Mouse (Mus musculus): ENCODE data around the gene Flnb. TPM values are rescaled to one million over a fixed set of nuclear protein-coding genes. Genes with fewer than 3 reads are reported as not detected.

Flnb gene
- 14.4 and 15.5 TPM in 2 replicates for polyA plus RNA-seq (2014; fragmentation: Nextera tagmentation; extraction: Ambion mirVana)

DNA sequence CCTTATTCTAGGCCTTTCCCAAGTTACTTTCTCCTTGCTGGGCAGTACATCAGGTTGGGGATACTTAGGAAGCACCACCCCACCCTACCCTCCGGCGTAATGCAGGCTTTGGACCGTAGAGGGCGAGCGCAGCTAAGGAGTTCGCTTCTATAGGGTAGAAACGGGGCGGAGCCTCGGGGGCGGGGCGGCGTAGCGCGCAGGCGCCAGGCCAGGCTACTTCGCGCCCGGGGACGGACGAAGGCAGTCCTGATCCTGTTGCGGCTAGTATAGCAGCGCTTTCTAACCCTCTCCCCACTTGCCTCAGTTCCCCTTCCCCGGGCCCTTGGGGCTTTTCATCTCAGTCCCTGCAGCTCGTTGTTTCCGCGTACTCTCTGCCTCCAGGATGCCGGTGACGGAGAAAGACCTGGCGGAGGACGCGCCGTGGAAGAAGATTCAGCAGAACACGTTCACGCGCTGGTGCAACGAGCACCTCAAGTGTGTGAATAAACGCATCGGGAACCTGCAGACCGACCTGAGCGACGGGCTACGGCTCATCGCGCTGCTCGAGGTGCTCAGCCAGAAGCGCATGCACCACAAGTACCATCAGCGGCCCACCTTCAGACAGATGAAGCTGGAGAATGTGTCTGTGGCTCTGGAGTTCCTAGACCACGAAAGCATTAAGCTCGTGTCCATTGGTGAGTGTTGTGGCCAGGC, at the start of gene Flnb:
Flnb (plus strand) TSS at position 188 of the 693 bp plus-strand sequence.
- DNase-seq (ENCODE audit: low spot score): peak; percentile 98
- peak; percentile 97 for ATAC-seq (ENCODE audit: insufficient read depth, low FRiP score, low TSS enrichment)
- Histone ChIP-seq H3K4me1 (ENCODE audit: control insufficient read depth, insufficient read depth, low read length) (peaks cover 12% of the 10 kb centered on the region), H3K4me2 (ENCODE audit: low read depth) (peak within 1 kb of the TSS; percentile 94), H3K9ac (ENCODE audit: low read length) (peak within 1 kb of the TSS; percentile 47), H3K4me3 (ENCODE audit: low read depth, low read length) (peak within 1 kb of the TSS; percentile 64), H3K36me3 (ENCODE audit: control insufficient read depth, insufficient read depth, low read length) (no peaks in the 10 kb centered on the region), H3K27ac (ENCODE audit: low read depth, low read length) (no peak within 1 kb of the TSS), H3K9me3 (ENCODE audit: control insufficient read depth, low read length) (no peaks in the 10 kb centered on the region), H3K27me3 (ENCODE audit: control insufficient read depth, insufficient read depth, low read length) (no peaks in the 10 kb centered on the region)
- under 1% methylated on average over 49 of the region's 49 CpGs for WGBS

DNA sequence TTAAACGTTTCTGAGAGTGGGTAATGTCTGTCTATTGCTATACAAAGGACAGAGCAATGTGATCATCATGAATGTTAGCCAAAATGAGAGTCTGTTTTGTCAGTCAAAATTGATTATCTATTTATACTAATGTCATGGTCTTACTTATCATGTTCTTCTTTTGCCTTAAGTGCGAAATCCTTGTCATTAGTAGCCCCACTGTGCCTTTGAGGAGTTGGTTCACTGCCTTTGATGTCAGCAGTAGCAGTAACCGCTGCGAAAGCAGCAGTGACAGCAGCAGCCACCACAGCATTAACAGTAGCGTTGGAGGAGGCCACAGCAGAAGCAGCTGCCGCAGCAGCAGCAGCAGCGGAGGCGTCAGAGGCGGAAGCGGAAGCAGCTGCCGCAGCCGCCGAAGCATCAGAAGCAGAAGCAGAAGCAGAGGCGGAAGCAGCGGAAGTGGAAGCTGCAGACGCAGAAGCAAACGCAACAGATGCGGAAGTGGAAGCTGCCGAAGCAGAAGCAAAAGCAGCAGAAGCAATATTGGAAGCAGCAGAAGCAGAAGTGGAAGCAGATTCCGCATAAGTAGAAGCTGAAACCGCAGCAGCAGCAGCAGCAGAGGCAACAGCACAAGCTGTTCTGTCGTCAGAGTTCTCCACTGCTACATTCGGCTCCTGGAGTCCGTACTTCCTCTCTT, 43.9 kb upstream of the Flnb start:
- H3K27ac ChIP-seq (ENCODE audit: low read depth, low read length): no peak overlapping the region
- peak overlapping the region; percentile 42 for H3K4me2 ChIP-seq (ENCODE audit: low read depth)
- ATAC-seq (ENCODE audit: insufficient read depth, low FRiP score, low TSS enrichment) (peak; percentile 60; the same call in 1 of the 2 replicates), DNase-seq (ENCODE audit: low spot score) (peak; percentile 84)
- no peaks in the 10 kb centered on the region for H3K36me3 ChIP-seq (ENCODE audit: control insufficient read depth, insufficient read depth, low read length)
- 36% methylated on average over 24 of the region's 24 CpGs for WGBS
- H3K9ac ChIP-seq (ENCODE audit: low read length): peak overlapping the region; percentile 56
- no peaks in the 10 kb centered on the region for H3K9me3 ChIP-seq (ENCODE audit: control insufficient read depth, low read length)
- H3K4me3 ChIP-seq (ENCODE audit: low read depth, low read length): peak overlapping the region; percentile 38
- no peaks in the 10 kb centered on the region for H3K27me3 ChIP-seq (ENCODE audit: control insufficient read depth, insufficient read depth, low read length)
- no peaks in the 10 kb centered on the region for H3K4me1 ChIP-seq (ENCODE audit: control insufficient read depth, insufficient read depth, low read length)

DNA sequence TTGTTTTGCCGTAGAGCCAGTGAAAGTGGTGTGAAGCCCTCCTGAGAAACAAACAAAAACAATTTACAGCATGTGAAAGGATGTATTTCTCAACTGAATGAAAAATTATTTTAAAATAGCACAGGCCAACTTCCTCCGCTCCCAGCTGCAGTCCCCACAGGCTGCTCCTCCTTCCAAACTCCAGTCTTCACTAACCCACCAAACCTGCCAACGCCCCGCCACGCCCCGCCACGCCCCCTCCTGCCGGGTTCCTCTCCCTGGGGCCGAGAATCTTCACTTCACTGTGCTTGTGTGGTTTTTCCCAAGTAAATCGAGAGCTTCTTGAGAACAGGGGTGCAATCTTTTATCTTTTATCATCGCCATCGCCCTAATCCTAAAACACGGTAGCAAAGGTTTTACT, 31.7 kb upstream of the Flnb start:
- Histone ChIP-seq H3K4me1 (ENCODE audit: control insufficient read depth, insufficient read depth, low read length) (peaks cover 1% of the 10 kb centered on the region; the same call in 1 of the 2 replicates), H3K27me3 (ENCODE audit: control insufficient read depth, insufficient read depth, low read length) (no peaks in the 10 kb centered on the region), H3K9ac (ENCODE audit: low read length) (no peak overlapping the region), H3K9me3 (ENCODE audit: control insufficient read depth, low read length) (no peaks in the 10 kb centered on the region), H3K27ac (ENCODE audit: low read depth, low read length) (no peak overlapping the region), H3K36me3 (ENCODE audit: control insufficient read depth, insufficient read depth, low read length) (no peaks in the 10 kb centered on the region), H3K4me2 (ENCODE audit: low read depth) (no peak overlapping the region), H3K4me3 (ENCODE audit: low read depth, low read length) (no peak overlapping the region)
- DNase-seq (ENCODE audit: low spot score) (no peak), ATAC-seq (ENCODE audit: insufficient read depth, low FRiP score, low TSS enrichment) (no peak)
- 34% methylated on average over 13 of the region's 13 CpGs for WGBS

DNA sequence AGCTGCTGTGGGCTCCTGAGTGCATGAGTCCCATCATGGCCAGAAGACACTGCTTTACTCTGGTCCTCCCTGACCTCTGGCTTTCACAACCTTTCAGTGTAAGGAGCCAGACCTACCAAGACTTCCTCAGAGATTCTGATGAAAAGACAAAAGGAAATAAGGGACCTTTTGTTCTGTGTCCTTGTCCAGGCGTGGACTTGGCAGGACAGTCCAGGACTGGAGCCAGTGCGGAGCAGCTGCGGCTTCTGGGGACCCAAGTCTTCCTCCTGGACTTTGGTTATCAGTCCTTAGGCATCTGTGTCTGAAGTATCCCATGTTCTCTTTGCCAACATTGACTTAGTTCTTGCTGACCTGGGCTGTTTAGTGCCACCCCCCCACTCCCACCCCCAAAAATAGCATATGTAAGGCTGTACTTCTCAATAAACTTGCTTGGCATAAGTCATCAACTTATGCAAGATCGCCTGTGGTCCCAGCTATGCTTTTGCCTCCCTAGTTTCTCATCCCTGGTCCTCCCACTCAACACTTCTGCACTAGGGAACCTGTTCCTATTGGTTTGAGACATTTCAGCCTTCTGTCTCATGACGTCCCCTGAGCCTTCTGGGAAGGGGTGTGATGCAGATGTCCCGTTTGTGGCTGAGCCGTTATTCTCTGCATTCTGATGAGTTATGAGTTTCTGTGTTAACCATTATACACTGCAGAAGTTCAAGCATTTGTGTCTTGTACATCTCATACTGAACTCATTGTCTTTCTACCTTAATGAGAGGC, 28.3 kb upstream of the Flnb start:
- Histone ChIP-seq H3K9ac (ENCODE audit: low read length) (no peak overlapping the region), H3K4me1 (ENCODE audit: control insufficient read depth, insufficient read depth, low read length) (peaks cover 5% of the 10 kb centered on the region; the same call in 1 of the 2 replicates), H3K27ac (ENCODE audit: low read depth, low read length) (no peak overlapping the region), H3K36me3 (ENCODE audit: control insufficient read depth, insufficient read depth, low read length) (no peaks in the 10 kb centered on the region), H3K27me3 (ENCODE audit: control insufficient read depth, insufficient read depth, low read length) (0 out of 2 replicates have a peak, but pooled peaks cover 2% of the 10 kb centered on the region), H3K9me3 (ENCODE audit: control insufficient read depth, low read length) (no peaks in the 10 kb centered on the region), H3K4me2 (ENCODE audit: low read depth) (no peak overlapping the region), H3K4me3 (ENCODE audit: low read depth, low read length) (no peak overlapping the region)
- DNase-seq (ENCODE audit: low spot score) (no peak), ATAC-seq (ENCODE audit: insufficient read depth, low FRiP score, low TSS enrichment) (no peak)
- WGBS: 81% methylated on average over 7 of the region's 7 CpGs

DNA sequence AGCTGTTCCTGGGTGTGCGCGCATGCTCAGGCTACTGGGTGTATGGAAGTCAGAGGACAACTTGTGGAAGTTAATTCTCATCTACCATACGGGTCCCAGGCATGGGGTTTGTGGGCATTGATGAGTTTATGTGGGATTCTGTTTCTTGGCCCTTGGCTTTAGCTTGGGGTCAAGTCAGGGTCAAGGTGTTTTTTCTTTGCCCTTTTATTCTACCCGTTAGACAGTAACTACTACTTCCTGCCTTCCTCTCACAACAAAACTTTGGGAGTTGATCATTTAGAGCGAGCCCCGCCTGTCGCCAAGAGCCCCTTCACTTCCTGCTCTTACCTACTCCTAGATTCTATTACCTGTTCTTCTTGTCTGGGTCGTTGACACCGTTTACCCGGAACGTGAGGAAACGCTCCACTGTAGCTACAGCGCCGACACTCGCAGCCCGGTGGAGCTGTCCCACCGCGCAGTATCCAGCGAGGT, 26.7 kb upstream of the Flnb start:
- Histone ChIP-seq H3K4me1 (ENCODE audit: control insufficient read depth, insufficient read depth, low read length) (peaks cover 5% of the 10 kb centered on the region; the same call in 1 of the 2 replicates), H3K9ac (ENCODE audit: low read length) (peak overlapping the region; percentile 45; the same call in 1 of the 2 replicates), H3K4me3 (ENCODE audit: low read depth, low read length) (peak overlapping the region; percentile 30), H3K27ac (ENCODE audit: low read depth, low read length) (no peak overlapping the region), H3K9me3 (ENCODE audit: control insufficient read depth, low read length) (no peaks in the 10 kb centered on the region), H3K4me2 (ENCODE audit: low read depth) (peak overlapping the region; percentile 71), H3K36me3 (ENCODE audit: control insufficient read depth, insufficient read depth, low read length) (no peaks in the 10 kb centered on the region), H3K27me3 (ENCODE audit: control insufficient read depth, insufficient read depth, low read length) (0 out of 2 replicates have a peak, but pooled peaks cover 2% of the 10 kb centered on the region)
- DNase-seq (ENCODE audit: low spot score) (no peak), ATAC-seq (ENCODE audit: insufficient read depth, low FRiP score, low TSS enrichment) (peak; percentile 45; the same call in 1 of the 2 replicates)
- 13% methylated on average over 19 of the region's 19 CpGs for WGBS

DNA sequence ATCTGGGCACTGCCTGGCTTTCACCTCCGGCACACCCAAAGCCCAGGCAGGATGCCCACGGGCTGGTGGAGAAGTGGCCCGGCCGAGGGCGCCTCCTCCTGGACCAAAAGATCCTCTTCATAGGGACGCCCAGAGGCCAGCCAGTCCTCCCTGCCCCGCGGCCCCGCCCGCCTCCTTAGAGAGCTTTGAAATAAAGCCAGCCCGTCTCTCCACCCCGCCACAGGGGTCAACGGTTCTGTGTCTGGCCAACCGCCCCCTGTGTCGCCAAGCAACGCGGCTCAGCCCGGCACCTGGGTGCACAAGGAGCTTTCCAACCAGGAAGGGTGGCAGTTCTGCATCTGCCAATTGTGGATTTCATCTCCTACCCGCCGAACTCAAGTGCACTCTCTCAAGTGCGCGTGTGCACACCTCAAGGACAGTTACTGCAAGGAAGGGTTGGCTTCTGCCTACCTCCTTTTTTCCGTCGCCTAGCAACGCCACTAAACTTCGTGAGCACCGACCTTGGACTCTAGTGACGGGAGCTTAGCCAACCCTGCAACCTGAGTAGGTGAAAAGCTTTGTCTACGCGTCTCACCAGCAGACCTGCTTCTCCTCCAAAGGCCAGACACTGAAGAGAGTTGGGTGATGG, 26.1 kb upstream of the Flnb start, which contains the start of gene Gm26661:
Gm26661 (plus strand) TSS at position 56 of the 628 bp plus-strand sequence.
- peak; percentile 74 for DNase-seq (ENCODE audit: low spot score)
- H3K36me3 ChIP-seq (ENCODE audit: control insufficient read depth, insufficient read depth, low read length): no peaks in the 10 kb centered on the region
- peaks cover 5% of the 10 kb centered on the region; the same call in 1 of the 2 replicates for H3K4me1 ChIP-seq (ENCODE audit: control insufficient read depth, insufficient read depth, low read length)
- no peak within 1 kb of the TSS for H3K27ac ChIP-seq (ENCODE audit: low read depth, low read length)
- peak within 1 kb of the TSS; percentile 30 for H3K4me3 ChIP-seq (ENCODE audit: low read depth, low read length)
- 0 out of 2 replicates have a peak, but pooled peaks cover 2% of the 10 kb centered on the region for H3K27me3 ChIP-seq (ENCODE audit: control insufficient read depth, insufficient read depth, low read length)
- H3K9ac ChIP-seq (ENCODE audit: low read length): peak within 1 kb of the TSS; percentile 45; the same call in 1 of the 2 replicates
- ATAC-seq (ENCODE audit: insufficient read depth, low FRiP score, low TSS enrichment): peak; percentile 77
- 1% methylated on average over 30 of the region's 30 CpGs for WGBS
- H3K9me3 ChIP-seq (ENCODE audit: control insufficient read depth, low read length): no peaks in the 10 kb centered on the region
- H3K4me2 ChIP-seq (ENCODE audit: low read depth): peak within 1 kb of the TSS; percentile 71

DNA sequence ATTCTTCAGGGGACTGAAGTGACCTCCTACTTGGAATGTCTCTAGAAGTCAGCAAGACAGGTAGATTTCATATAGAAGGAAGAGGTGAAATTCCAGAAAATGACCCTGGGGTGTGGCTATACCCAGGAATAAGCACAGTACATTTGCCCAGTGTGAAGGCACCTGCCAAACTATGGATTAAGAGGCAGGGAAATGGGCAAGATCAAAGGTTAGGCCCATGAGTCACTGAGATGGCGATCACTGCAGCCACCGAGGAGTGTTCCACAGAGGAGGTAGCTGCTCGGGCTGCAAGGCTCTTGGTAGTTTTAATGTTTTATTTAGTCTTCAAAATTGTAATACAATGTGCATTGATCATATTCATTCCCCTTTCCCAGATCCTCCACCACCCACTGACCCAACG, 21.8 kb upstream of the Flnb start:
- 95% methylated on average over 4 of the region's 4 CpGs for WGBS
- Histone ChIP-seq H3K4me1 (ENCODE audit: control insufficient read depth, insufficient read depth, low read length) (peaks cover 5% of the 10 kb centered on the region; the same call in 1 of the 2 replicates), H3K4me2 (ENCODE audit: low read depth) (no peak overlapping the region), H3K9ac (ENCODE audit: low read length) (no peak overlapping the region), H3K9me3 (ENCODE audit: control insufficient read depth, low read length) (no peaks in the 10 kb centered on the region), H3K4me3 (ENCODE audit: low read depth, low read length) (no peak overlapping the region), H3K27ac (ENCODE audit: low read depth, low read length) (no peak overlapping the region), H3K27me3 (ENCODE audit: control insufficient read depth, insufficient read depth, low read length) (0 out of 2 replicates have a peak, but pooled peaks cover 2% of the 10 kb centered on the region), H3K36me3 (ENCODE audit: control insufficient read depth, insufficient read depth, low read length) (no peaks in the 10 kb centered on the region)
- ATAC-seq (ENCODE audit: insufficient read depth, low FRiP score, low TSS enrichment) (no peak), DNase-seq (ENCODE audit: low spot score) (no peak)

DNA sequence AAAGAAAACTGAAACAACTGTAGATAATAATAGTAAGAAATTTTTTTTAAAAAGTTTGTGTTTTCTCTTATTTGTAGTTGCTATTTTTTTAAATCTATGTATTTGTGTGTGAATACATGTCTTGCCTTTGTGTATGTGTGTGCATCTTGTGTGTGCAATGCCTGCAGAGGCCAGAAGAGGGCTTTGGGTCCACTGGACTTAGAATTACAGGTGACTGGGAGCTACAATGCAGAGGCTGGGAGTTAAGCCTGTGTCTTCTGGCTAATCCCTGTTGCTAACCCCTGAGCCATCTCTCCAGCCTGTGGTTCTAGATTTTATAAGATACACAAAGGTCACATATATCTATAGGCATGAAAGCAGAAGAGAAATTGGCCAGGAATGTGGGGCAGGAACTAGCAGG, 17.1 kb upstream of the Flnb start:
- no peak overlapping the region for H3K27ac ChIP-seq (ENCODE audit: low read depth, low read length)
- H3K4me3 ChIP-seq (ENCODE audit: low read depth, low read length): no peak overlapping the region
- DNase-seq (ENCODE audit: low spot score) (no peak), ATAC-seq (ENCODE audit: insufficient read depth, low FRiP score, low TSS enrichment) (no peak)
- no peak overlapping the region for H3K4me2 ChIP-seq (ENCODE audit: low read depth)
- no peak overlapping the region for H3K9ac ChIP-seq (ENCODE audit: low read length)
- H3K36me3 ChIP-seq (ENCODE audit: control insufficient read depth, insufficient read depth, low read length): no peaks in the 10 kb centered on the region
- no peaks in the 10 kb centered on the region for H3K4me1 ChIP-seq (ENCODE audit: control insufficient read depth, insufficient read depth, low read length)
- H3K27me3 ChIP-seq (ENCODE audit: control insufficient read depth, insufficient read depth, low read length): no peaks in the 10 kb centered on the region
- H3K9me3 ChIP-seq (ENCODE audit: control insufficient read depth, low read length): no peaks in the 10 kb centered on the region

Data from neural tube, embryonic 11.5 days (tissue).